Mouse (Mus musculus) hindbrain, embryonic 15.5 days (tissue): ENCODE data around the gene Usp32. TPM values are rescaled to one million over a fixed set of nuclear protein-coding genes. Genes with fewer than 3 reads are reported as not detected.

Source experiments
- ATAC-seq: fragments of 200-750 bp; cut with Nextera tagmentation; 2 replicates; pipeline ENCODE4 v1.8.0; 2017; ENCODE audit warnings: low read depth, moderate number of reproducible peaks, moderate TSS enrichment; ENCODE audit not compliant: low FRiP score
- H3K27ac ChIP-seq: fragments of 300-500 bp; sonication (generic); replicated peaks from 2 replicates; pipeline ENCODE4 v1.5.1; 2015; ENCODE audit warnings: mild to moderate bottlenecking, inconsistent platforms
- H3K27me3 ChIP-seq: fragments of 300-500 bp; sonication (generic); 2 replicates; pipeline ENCODE4 v1.6.1; 2015; ENCODE audit warnings: control low read depth, inconsistent platforms
- H3K36me3 ChIP-seq: fragments of 300-500 bp; sonication (generic); 2 replicates; pipeline ENCODE4 v1.6.1; 2015; ENCODE audit warnings: control low read depth, inconsistent platforms
- H3K4me1 ChIP-seq: fragments of 300-500 bp; sonication (generic); replicated peaks from 2 replicates; pipeline ENCODE4 v1.6.1; 2015; ENCODE audit warnings: control low read depth, inconsistent platforms
- H3K4me2 ChIP-seq: fragments of 300-500 bp; sonication (generic); 2 replicates; pipeline ENCODE4 v1.6.1; 2015; ENCODE audit warnings: moderate library complexity, mild to moderate bottlenecking, inconsistent platforms
- H3K4me3 ChIP-seq: fragments of 300-500 bp; sonication (generic); 2 replicates; pipeline ENCODE4 v1.5.1; 2015; ENCODE audit warnings: mild to moderate bottlenecking, inconsistent platforms
- H3K9ac ChIP-seq: fragments of 300-500 bp; sonication (generic); 2 replicates; pipeline ENCODE4 v1.6.1; 2015; ENCODE audit warnings: inconsistent platforms
- H3K9me3 ChIP-seq: fragments of 300-500 bp; sonication (generic); 2 replicates; pipeline ENCODE4 v1.6.1; 2016; ENCODE audit warnings: control low read depth, inconsistent platforms
- WGBS: fragments of 180-500 bp; shearing (Covaris S2); methylation state at CpG from one replicate; pipeline ENCODE4 v1.1.7; 2015; 5-methylcytosine and 5-hydroxymethylcytosine counted together
- polyA plus RNA-seq: library from polyadenylated mRNA; unstranded; fragments of >200 nt; fragmentation: Nextera tagmentation; extraction: Ambion mirVana; gene quantifications from 2 replicates; pipeline ENCODE4 v1.2.1, GENCODE M21; 2015

The Usp32 gene
- polyA plus RNA-seq, 1 experiment from 2014 or later = 10.6 TPM

GRCm38 (mm10) chr11:84958271-84958630, 181.7 kb downstream of the Usp32 start:
- Histone ChIP-seq H3K4me3 (peak overlapping the region; percentile 38), H3K4me2 (peak overlapping the region; percentile 73), H3K36me3 (no peaks in the 10 kb centered on the region), H3K9me3 (no peaks in the 10 kb centered on the region), H3K27me3 (peaks cover 41% of the 10 kb centered on the region), H3K4me1 (peaks cover 11% of the 10 kb centered on the region), H3K27ac (no peak overlapping the region), H3K9ac (no peak overlapping the region)
- no peak for ATAC-seq
- 6% methylated on average over 11 of the region's 11 CpGs for WGBS

GRCm38 (mm10) chr11:84957591-84958270, 182.2 kb downstream of the Usp32 start, which contains the start of gene Car4:
TSS of gene Car4 (plus strand) at chr11:84957786.
- ATAC-seq = no peak
- peak within 1 kb of the TSS; percentile 18; the same call in 1 of the 2 replicates for H3K9ac ChIP-seq
- H3K27ac ChIP-seq = no peak within 1 kb of the TSS
- peaks cover 41% of the 10 kb centered on the region for H3K27me3 ChIP-seq
- H3K9me3 ChIP-seq = no peaks in the 10 kb centered on the region
- 2% methylated on average over 49 of the region's 49 CpGs for WGBS
- H3K4me3 ChIP-seq = peak within 1 kb of the TSS; percentile 38
- H3K4me2 ChIP-seq = peak within 1 kb of the TSS; percentile 73
- peaks cover 11% of the 10 kb centered on the region for H3K4me1 ChIP-seq
- no peaks in the 10 kb centered on the region for H3K36me3 ChIP-seq

GRCm38 (mm10) chr11:84957171-84957570, 182.8 kb downstream of the Usp32 start:
- H3K27ac ChIP-seq = no peak overlapping the region
- peak overlapping the region; percentile 73 for H3K4me2 ChIP-seq
- no peak for ATAC-seq
- H3K27me3 ChIP-seq = peaks cover 41% of the 10 kb centered on the region
- H3K9ac ChIP-seq = no peak overlapping the region
- H3K36me3 ChIP-seq = no peaks in the 10 kb centered on the region
- peaks cover 11% of the 10 kb centered on the region for H3K4me1 ChIP-seq
- WGBS = 10% methylated on average over 15 of the region's 15 CpGs
- no peaks in the 10 kb centered on the region for H3K9me3 ChIP-seq
- peak overlapping the region; percentile 38 for H3K4me3 ChIP-seq

- H3K27ac ChIP-seq = no peak overlapping the region
- no peaks in the 10 kb centered on the region for H3K36me3 ChIP-seq
- WGBS = 32% methylated on average over 5 of the region's 5 CpGs
- no peak for ATAC-seq
- H3K9ac ChIP-seq = no peak overlapping the region
- H3K27me3 ChIP-seq = peaks cover 41% of the 10 kb centered on the region
- H3K4me1 ChIP-seq = peaks cover 11% of the 10 kb centered on the region
- no peak overlapping the region for H3K4me3 ChIP-seq
- H3K9me3 ChIP-seq = no peaks in the 10 kb centered on the region
- no peak overlapping the region for H3K4me2 ChIP-seq
Measured at GRCm38 (mm10) chr11:84956400-84956799, 183.6 kb downstream of the Usp32 start.

GRCm38 (mm10) chr11:84952611-84953010, 187.3 kb downstream of the Usp32 start:
- H3K4me1 ChIP-seq = peaks cover 4% of the 10 kb centered on the region
- H3K27me3 ChIP-seq = peaks cover 16% of the 10 kb centered on the region
- 68% methylated on average over 2 of the region's 2 CpGs for WGBS
- no peaks in the 10 kb centered on the region for H3K36me3 ChIP-seq
- H3K9me3 ChIP-seq = no peaks in the 10 kb centered on the region
- H3K27ac ChIP-seq = no peak overlapping the region
- no peak for ATAC-seq
- no peak overlapping the region for H3K4me3 ChIP-seq
- no peak overlapping the region for H3K4me2 ChIP-seq
- no peak overlapping the region for H3K9ac ChIP-seq

GRCm38 (mm10) chr11:84948526-84948925, 191.4 kb downstream of the Usp32 start:
- Histone ChIP-seq H3K4me1 (peaks cover 18% of the 10 kb centered on the region), H3K4me2 (no peak overlapping the region), H3K9ac (no peak overlapping the region), H3K27me3 (0 out of 2 replicates have a peak, but pooled peaks cover 4% of the 10 kb centered on the region), H3K4me3 (no peak overlapping the region), H3K27ac (no peak overlapping the region), H3K9me3 (no peaks in the 10 kb centered on the region), H3K36me3 (no peaks in the 10 kb centered on the region)
- ATAC-seq = no peak
- 45% methylated on average over 3 of the region's 3 CpGs for WGBS

GRCm38 (mm10) chr11:84948114-84948513, 191.8 kb downstream of the Usp32 start:
- Histone ChIP-seq H3K4me2 (no peak overlapping the region), H3K9me3 (no peaks in the 10 kb centered on the region), H3K4me1 (peaks cover 19% of the 10 kb centered on the region), H3K27me3 (0 out of 2 replicates have a peak, but pooled peaks cover 4% of the 10 kb centered on the region), H3K27ac (no peak overlapping the region), H3K9ac (no peak overlapping the region), H3K36me3 (no peaks in the 10 kb centered on the region), H3K4me3 (no peak overlapping the region)
- ATAC-seq = no peak
- 38% methylated on average over 3 of the region's 3 CpGs for WGBS

GRCm38 (mm10) chr11:84947206-84947605, 192.8 kb downstream of the Usp32 start:
- Histone ChIP-seq H3K9me3 (no peaks in the 10 kb centered on the region), H3K36me3 (no peaks in the 10 kb centered on the region), H3K4me1 (peaks cover 19% of the 10 kb centered on the region), H3K4me2 (no peak overlapping the region), H3K27ac (peak overlapping the region; percentile 0; the same call in 1 of the 2 replicates), H3K27me3 (0 out of 2 replicates have a peak, but pooled peaks cover 4% of the 10 kb centered on the region), H3K9ac (no peak overlapping the region), H3K4me3 (no peak overlapping the region)
- no peak for ATAC-seq
- WGBS = 45% methylated on average over 6 of the region's 6 CpGs

- no peak for ATAC-seq
- Histone ChIP-seq H3K36me3 (no peaks in the 10 kb centered on the region), H3K4me2 (no peak overlapping the region), H3K4me1 (peaks cover 19% of the 10 kb centered on the region), H3K27me3 (0 out of 2 replicates have a peak, but pooled peaks cover 4% of the 10 kb centered on the region), H3K9ac (no peak overlapping the region), H3K27ac (no peak overlapping the region), H3K9me3 (no peaks in the 10 kb centered on the region), H3K4me3 (no peak overlapping the region)
- WGBS = 74% methylated on average over 3 of the region's 3 CpGs
Measured at GRCm38 (mm10) chr11:84945841-84946240, 194.1 kb downstream of the Usp32 start.

- H3K9ac ChIP-seq = no peak overlapping the region
- 8% methylated on average over 12 of the region's 12 CpGs for WGBS
- 0 out of 2 replicates have a peak, but pooled peaks cover 4% of the 10 kb centered on the region for H3K27me3 ChIP-seq
- H3K9me3 ChIP-seq = no peaks in the 10 kb centered on the region
- no peak overlapping the region for H3K27ac ChIP-seq
- no peak for ATAC-seq
- H3K4me2 ChIP-seq = 0 out of 2 replicates have a peak overlapping the region, but pooled peaks have one; percentile 3
- H3K4me1 ChIP-seq = peaks cover 24% of the 10 kb centered on the region
- H3K4me3 ChIP-seq = no peak overlapping the region
- H3K36me3 ChIP-seq = no peaks in the 10 kb centered on the region
Measured at GRCm38 (mm10) chr11:84944639-84945435, 195.1 kb downstream of the Usp32 start.

GRCm38 (mm10) chr11:84943948-84944347, 196.0 kb downstream of the Usp32 start:
- 3% methylated on average over 15 of the region's 15 CpGs for WGBS
- Histone ChIP-seq H3K4me2 (peak overlapping the region; percentile 40), H3K27me3 (0 out of 2 replicates have a peak, but pooled peaks cover 4% of the 10 kb centered on the region), H3K36me3 (no peaks in the 10 kb centered on the region), H3K4me1 (peaks cover 26% of the 10 kb centered on the region), H3K27ac (no peak overlapping the region), H3K9ac (no peak overlapping the region), H3K4me3 (no peak overlapping the region), H3K9me3 (no peaks in the 10 kb centered on the region)
- ATAC-seq = no peak

- Histone ChIP-seq H3K4me1 (peaks cover 23% of the 10 kb centered on the region), H3K36me3 (no peaks in the 10 kb centered on the region), H3K9ac (no peak overlapping the region), H3K27ac (peak overlapping the region; percentile 53; the same call in 1 of the 2 replicates), H3K4me2 (no peak overlapping the region), H3K9me3 (no peaks in the 10 kb centered on the region), H3K4me3 (no peak overlapping the region), H3K27me3 (0 out of 2 replicates have a peak, but pooled peaks cover 4% of the 10 kb centered on the region)
- WGBS = 56% methylated on average over 10 of the region's 10 CpGs
- no peak for ATAC-seq
Measured at GRCm38 (mm10) chr11:84940140-84940539, 199.8 kb downstream of the Usp32 start.
